Mouse (Mus musculus) embryonic fibroblast, embryonic 13.5 days (primary cell): Measurements from ENCODE around the gene Myo1b.

Source experiments
- CTCF ChIP-seq: IDR thresholded peaks from 2 replicates; pipeline ENCODE4 v1.5.1; 2011; ENCODE audit warnings: mild to moderate bottlenecking, control low read depth, low read length, moderate library complexity, borderline replicate concordance; ENCODE audit not compliant: insufficient read depth
- POLR2A ChIP-seq: IDR thresholded peaks from 2 replicates; pipeline ENCODE4 v1.6.1; 2011; ENCODE audit warnings: low read depth, mild to moderate bottlenecking, control low read depth, low read length, moderate library complexity

DNA sequence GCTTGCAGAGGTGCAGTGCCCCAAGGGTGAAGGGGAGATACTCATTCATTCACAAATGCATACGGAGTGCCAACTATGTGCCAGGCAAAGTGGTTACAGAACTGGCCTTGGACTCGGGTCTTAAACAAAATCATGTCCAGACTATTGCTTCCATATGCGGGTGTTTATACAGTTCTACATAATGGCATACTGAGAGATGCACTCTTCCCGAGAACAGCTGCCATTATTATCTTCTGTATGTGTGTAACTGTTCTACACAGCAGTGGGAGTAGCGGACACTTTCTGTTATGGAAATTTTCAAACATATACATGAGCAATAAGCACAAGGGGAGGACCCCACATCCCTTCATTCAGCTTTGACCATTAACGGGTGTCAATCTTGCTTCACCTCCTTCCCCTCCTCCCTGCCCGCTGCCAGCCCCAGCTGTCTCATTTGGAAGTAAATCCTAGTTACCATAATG lies 117.8 kb downstream of the Myo1b start:
- TF ChIP-seq POLR2A: no peak
- no peak for TF ChIP-seq CTCF
